Mouse (Mus musculus): ENCODE results near the gene Cmah.

GRCm38 (mm10) chr13:24397181-24397580, 70.0 kb downstream of the Cmah start:
- TF ChIP-seq POLR2A (IDR thresholded peaks at IDR 0.05; ENCODE audit: insufficient read depth, low read length) (no peak), CTCF (IDR thresholded peaks at IDR 0.05; ENCODE audit: low read depth, low read length) (no peak)

Measured in ES-Bruce4 (cell line).